Mouse (Mus musculus) kidney, embryonic 14.5 days (tissue): Measurements from ENCODE around the gene Naa38. TPM values are rescaled to one million over a fixed set of nuclear protein-coding genes. Genes with fewer than 3 reads are reported as not detected.
"Not testable (repeated sequence)": the region's sequence is repeated elsewhere in the genome, so short reads cannot be mapped to it uniquely, and the experiment has no call there.

ENCODE experiments used
- ATAC-seq: fragments of 200-750 bp; cut with Nextera tagmentation; 2 replicates; pipeline ENCODE4 v1.8.0; 2017; ENCODE audit warnings: moderate number of reproducible peaks, mild to moderate bottlenecking, moderate TSS enrichment, moderate library complexity; ENCODE audit not compliant: low FRiP score, low TSS enrichment
- H3K27ac ChIP-seq: fragments of 300-500 bp; sonication (generic); 2 replicates; pipeline ENCODE4 v1.5.1; 2014; ENCODE audit warnings: low read depth, mild to moderate bottlenecking, low read length, moderate library complexity, mixed read lengths
- H3K27me3 ChIP-seq: fragments of 300-500 bp; sonication (generic); 2 replicates; pipeline ENCODE4 v1.6.1; 2014; ENCODE audit warnings: mild to moderate bottlenecking, low read length; ENCODE audit not compliant: control insufficient read depth, insufficient read depth
- H3K36me3 ChIP-seq: fragments of 300-500 bp; sonication (generic); 2 replicates; pipeline ENCODE4 v1.6.1; 2014; ENCODE audit warnings: low read length, mixed read lengths; ENCODE audit not compliant: control insufficient read depth, insufficient read depth
- H3K4me1 ChIP-seq: fragments of 300-500 bp; sonication (generic); 2 replicates; pipeline ENCODE4 v1.6.1; 2014; ENCODE audit warnings: low read length, mixed read lengths; ENCODE audit not compliant: control insufficient read depth, insufficient read depth
- H3K4me2 ChIP-seq: fragments of 300-500 bp; sonication (generic); replicated peaks from 2 replicates; pipeline ENCODE4 v1.6.1; 2014; ENCODE audit warnings: low read depth, mild to moderate bottlenecking, low read length
- H3K4me3 ChIP-seq: fragments of 300-500 bp; sonication (generic); 2 replicates; pipeline ENCODE4 v1.5.1; 2014; ENCODE audit warnings: mild to moderate bottlenecking, low read length
- H3K9ac ChIP-seq: fragments of 300-500 bp; sonication (generic); 2 replicates; pipeline ENCODE4 v1.6.1; 2014; ENCODE audit warnings: low read depth, mild to moderate bottlenecking, low read length, moderate library complexity
- H3K9me3 ChIP-seq: fragments of 300-500 bp; sonication (generic); 2 replicates; pipeline ENCODE4 v1.6.1; 2016; ENCODE audit warnings: low read length; ENCODE audit not compliant: control insufficient read depth
- WGBS: fragments of 180-500 bp; shearing (Covaris S2); extraction: QIAGEN DNeasy Blood & Tissue Kit; methylation state at CpG from one replicate; pipeline ENCODE4 v1.1.7; 2014; 5-methylcytosine and 5-hydroxymethylcytosine counted together
- polyA plus RNA-seq: library from polyadenylated mRNA; unstranded; fragments of >200 nt; fragmentation: Nextera tagmentation; extraction: Ambion mirVana; gene quantifications from 2 replicates; pipeline ENCODE4 v1.2.1, GENCODE M21; 2014

Gene Naa38
- polyA plus RNA-seq = 172 and 221 TPM in 2 replicates

GRCm38 (mm10) chr11:69395235-69395633 is at the start of gene Naa38, which contains the start of gene Cyb5d1:
TSS of gene Naa38 (plus strand) at chr11:69395487.
TSS of gene Cyb5d1 (minus strand) at chr11:69395631.
- WGBS = under 1% methylated on average over 20 of the region's 24 CpGs
- Histone ChIP-seq H3K27ac (peak within 1 kb of the TSS; percentile 96), H3K36me3 (peaks cover 13% of the 10 kb centered on the region), H3K4me3 (peak within 1 kb of the TSS; percentile 72), H3K4me1 (peaks cover 35% of the 10 kb centered on the region; the same call in 1 of the 2 replicates), H3K4me2 (peak within 1 kb of the TSS; percentile 79), H3K9ac (peak within 1 kb of the TSS; percentile 85)
- H3K9me3 ChIP-seq, H3K27me3 ChIP-seq: not testable (repeated sequence)
- peak; percentile 58 for ATAC-seq

- Histone ChIP-seq H3K9ac (no peak overlapping the region), H3K4me1 (peaks cover under 1% of the 10 kb centered on the region; the same call in 1 of the 2 replicates), H3K36me3 (peaks cover 84% of the 10 kb centered on the region), H3K9me3 (no peaks in the 10 kb centered on the region), H3K27me3 (no peaks in the 10 kb centered on the region), H3K4me3 (no peak overlapping the region), H3K4me2 (no peak overlapping the region), H3K27ac (no peak overlapping the region)
- no peak for ATAC-seq
- 92% methylated on average over 26 of the region's 26 CpGs for WGBS
These were observed 48.8 kb upstream of the Naa38 start for GRCm38 (mm10) chr11:69346441-69346840.

DNA sequence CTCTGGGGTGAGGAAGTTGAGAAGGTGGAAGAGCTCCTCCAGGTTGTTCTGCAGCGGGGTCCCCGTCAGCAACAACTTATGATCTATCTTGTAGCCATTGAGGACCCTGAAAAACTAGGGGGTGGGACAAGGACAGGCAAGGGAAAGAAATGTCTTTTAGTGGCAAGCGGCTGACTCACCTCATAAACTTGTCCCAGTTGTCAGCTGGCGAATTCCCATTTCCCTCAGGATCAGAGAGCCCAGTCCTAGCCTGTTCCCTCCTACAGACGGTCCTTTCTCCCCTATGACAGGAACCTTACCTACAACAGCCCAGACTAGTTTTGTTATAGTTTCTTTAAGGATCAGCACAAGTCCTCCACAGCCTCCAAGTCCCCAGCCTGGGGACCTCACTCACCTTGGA is 38.7 kb upstream of the Naa38 start:
- no peaks in the 10 kb centered on the region for H3K9me3 ChIP-seq
- no peak overlapping the region for H3K27ac ChIP-seq
- no peak overlapping the region for H3K9ac ChIP-seq
- WGBS = 81% methylated on average over 5 of the region's 5 CpGs
- peaks cover 97% of the 10 kb centered on the region for H3K36me3 ChIP-seq
- no peak overlapping the region for H3K4me3 ChIP-seq
- ATAC-seq = no peak
- H3K4me2 ChIP-seq = no peak overlapping the region
- H3K27me3 ChIP-seq = no peaks in the 10 kb centered on the region
- H3K4me1 ChIP-seq = no peaks in the 10 kb centered on the region

DNA sequence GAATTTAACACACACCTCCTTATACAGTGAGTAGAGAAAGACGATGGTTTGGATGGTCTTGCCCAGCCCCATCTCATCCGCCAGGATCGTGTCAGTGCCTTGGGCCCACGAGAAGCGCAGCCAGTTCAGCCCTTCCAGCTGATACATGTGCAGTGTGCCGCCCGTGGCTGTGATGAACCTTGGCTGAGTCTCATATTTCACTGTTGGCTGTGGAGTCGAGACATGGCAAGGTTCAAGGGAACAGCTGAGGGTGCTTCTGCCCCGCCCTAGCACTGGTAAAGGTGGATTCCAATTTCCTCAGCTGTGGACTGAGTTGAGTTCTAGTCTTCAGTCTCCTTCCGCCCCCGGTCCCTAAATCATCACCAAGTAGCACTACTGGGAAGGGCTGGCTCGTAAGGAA is 37.6 kb upstream of the Naa38 start:
- Histone ChIP-seq H3K9me3 (no peaks in the 10 kb centered on the region), H3K4me3 (no peak overlapping the region), H3K4me2 (no peak overlapping the region), H3K4me1 (no peaks in the 10 kb centered on the region), H3K27ac (no peak overlapping the region), H3K36me3 (peaks cover 96% of the 10 kb centered on the region), H3K27me3 (no peaks in the 10 kb centered on the region), H3K9ac (no peak overlapping the region)
- 72% methylated on average over 12 of the region's 12 CpGs for WGBS
- ATAC-seq = no peak

GRCm38 (mm10) chr11:69362021-69362420 is 33.3 kb upstream of the Naa38 start:
- Histone ChIP-seq H3K4me3 (no peak overlapping the region), H3K27me3 (no peaks in the 10 kb centered on the region), H3K4me1 (peaks cover 23% of the 10 kb centered on the region), H3K36me3 (peaks cover 73% of the 10 kb centered on the region), H3K9ac (no peak overlapping the region), H3K4me2 (no peak overlapping the region), H3K27ac (no peak overlapping the region), H3K9me3 (no peaks in the 10 kb centered on the region)
- 63% methylated on average over 7 of the region's 7 CpGs for WGBS
- ATAC-seq = no peak

- no peak overlapping the region for H3K9ac ChIP-seq
- no peak for ATAC-seq
- no peak overlapping the region for H3K27ac ChIP-seq
- peaks cover 68% of the 10 kb centered on the region for H3K36me3 ChIP-seq
- WGBS = 72% methylated on average over 2 of the region's 2 CpGs
- no peak overlapping the region for H3K4me3 ChIP-seq
- peaks cover 23% of the 10 kb centered on the region for H3K4me1 ChIP-seq
- no peaks in the 10 kb centered on the region for H3K9me3 ChIP-seq
- H3K27me3 ChIP-seq = no peaks in the 10 kb centered on the region
- H3K4me2 ChIP-seq = no peak overlapping the region
These were observed 32.8 kb upstream of the Naa38 start for GRCm38 (mm10) chr11:69362479-69362878.

- H3K4me3 ChIP-seq = peak overlapping the region; percentile 94; the same call in 1 of the 2 replicates
These were observed 30.9 kb upstream of the Naa38 start for GRCm38 (mm10) chr11:69364376-69364775.

GRCm38 (mm10) chr11:69364910-69365309 is 30.4 kb upstream of the Naa38 start:
- H3K4me3 ChIP-seq = peak overlapping the region; percentile 94
- H3K9me3 ChIP-seq = no peaks in the 10 kb centered on the region
- H3K27ac ChIP-seq = peak overlapping the region; percentile 100
- peak; percentile 25 for ATAC-seq
- peak overlapping the region; percentile 84 for H3K4me2 ChIP-seq
- peaks cover 44% of the 10 kb centered on the region for H3K36me3 ChIP-seq
- peak overlapping the region; percentile 66; the same call in 1 of the 2 replicates for H3K9ac ChIP-seq
- no peaks in the 10 kb centered on the region for H3K27me3 ChIP-seq
- peaks cover 28% of the 10 kb centered on the region for H3K4me1 ChIP-seq
- 4% methylated on average over 6 of the region's 6 CpGs for WGBS

More at GRCm38 (mm10) chr11:69364376-69364775, 30.9 kb upstream of the Naa38 start:
- H3K27me3 ChIP-seq = no peaks in the 10 kb centered on the region
- peaks cover 28% of the 10 kb centered on the region for H3K4me1 ChIP-seq
- H3K9ac ChIP-seq = peak overlapping the region; percentile 66; the same call in 1 of the 2 replicates
- H3K9me3 ChIP-seq = no peaks in the 10 kb centered on the region
- WGBS = 37% methylated on average over 8 of the region's 8 CpGs
- peaks cover 49% of the 10 kb centered on the region for H3K36me3 ChIP-seq
- ATAC-seq = no peak
- H3K4me2 ChIP-seq = peak overlapping the region; percentile 84
- peak overlapping the region; percentile 100 for H3K27ac ChIP-seq

- H3K4me2 ChIP-seq = peak overlapping the region; percentile 84
- H3K27ac ChIP-seq = peak overlapping the region; percentile 100
- peak overlapping the region; percentile 94 for H3K4me3 ChIP-seq
- no peaks in the 10 kb centered on the region for H3K27me3 ChIP-seq
- peak overlapping the region; percentile 66 for H3K9ac ChIP-seq
- WGBS = 12% methylated on average over 6 of the region's 6 CpGs
- no peaks in the 10 kb centered on the region for H3K9me3 ChIP-seq
- H3K36me3 ChIP-seq = peaks cover 36% of the 10 kb centered on the region
- peaks cover 28% of the 10 kb centered on the region for H3K4me1 ChIP-seq
- no peak for ATAC-seq
These were observed 29.6 kb upstream of the Naa38 start for GRCm38 (mm10) chr11:69365722-69366121.
